Mouse (Mus musculus) telencephalon, adult 2 months (tissue): ENCODE measurements at regions not wholly inside any gene's neighbourhood (a gene's known extent, or its start where the extent isn't known, plus 50 kb on each side); places are given as distances from the start of the nearest gene placed in this dataset.

Experiments used
- DNase-seq: peaks from one replicate; pipeline ENCODE4 v3.0.0-alpha.2; 2011; ENCODE audit warnings: low read depth, low spot score

DNA sequence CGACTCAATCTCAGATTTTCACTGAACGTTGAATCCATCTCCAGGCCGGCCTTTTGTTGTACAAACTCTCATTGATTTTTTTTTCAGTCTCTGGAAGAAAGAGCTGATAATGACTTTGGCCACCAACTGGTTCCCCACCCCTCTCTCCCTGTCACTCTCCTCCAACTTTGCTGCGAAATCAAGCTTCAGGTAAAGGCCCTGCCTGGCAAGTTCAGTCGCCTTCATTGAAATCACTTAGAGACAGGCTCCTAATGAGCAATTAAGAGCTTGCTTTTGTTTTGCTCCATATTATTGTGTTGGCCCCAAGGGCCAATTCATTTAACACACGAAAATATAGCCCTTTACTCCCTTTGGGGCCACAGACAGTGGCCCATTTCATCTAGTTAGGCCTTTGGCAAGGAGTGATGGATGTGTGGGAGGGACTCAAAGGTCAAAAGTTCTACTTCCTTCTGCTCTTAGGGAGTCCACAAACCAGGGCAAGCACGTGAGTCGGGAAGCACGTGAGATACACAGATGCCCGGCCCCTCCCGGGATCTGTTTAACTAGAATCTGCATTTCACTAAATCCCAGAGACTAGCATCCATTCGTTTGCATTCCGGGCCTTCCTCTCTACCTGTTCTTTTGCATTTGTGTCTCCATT, 120.0 kb downstream of the Dact1 start:
- DNase-seq: no peak

- no peak for DNase-seq
Measured at GRCm38 (mm10) chr12:71430331-71430730, 120.6 kb downstream of the Dact1 start.

- no peak for DNase-seq
Measured at GRCm38 (mm10) chr12:71431116-71431515, 121.4 kb downstream of the Dact1 start.

- no peak for DNase-seq
Measured at GRCm38 (mm10) chr12:71433549-71434200, 124.0 kb downstream of the Dact1 start.

DNA sequence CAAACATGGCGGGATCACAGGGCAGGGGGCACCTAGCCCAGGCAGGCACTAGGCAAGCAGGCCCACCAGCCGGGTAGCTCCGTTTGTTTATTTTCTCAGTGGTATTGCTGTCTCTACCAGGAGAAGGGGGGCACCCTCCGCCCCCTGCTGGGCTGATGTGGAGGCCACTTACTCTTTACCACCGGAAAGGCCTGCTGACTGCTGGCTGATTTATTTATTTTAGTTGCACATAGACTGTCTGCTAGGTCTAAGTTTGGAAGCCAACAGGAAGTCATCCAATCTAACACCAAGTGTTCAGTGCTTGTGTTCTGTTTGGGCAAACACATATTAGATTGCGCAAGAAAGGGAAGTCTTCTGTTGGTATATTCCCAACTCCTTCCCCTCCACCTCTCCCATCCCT, 128.6 kb downstream of the Dact1 start:
- no peak for DNase-seq

- DNase-seq: peak; percentile 70
Measured at GRCm38 (mm10) chr12:71440863-71441262, 131.2 kb downstream of the Dact1 start.

- no peak for DNase-seq
Measured at GRCm38 (mm10) chr12:71441272-71441671, 131.6 kb downstream of the Dact1 start.

GRCm38 (mm10) chr12:71446177-71446891, 136.7 kb downstream of the Dact1 start:
- DNase-seq: no peak

DNA sequence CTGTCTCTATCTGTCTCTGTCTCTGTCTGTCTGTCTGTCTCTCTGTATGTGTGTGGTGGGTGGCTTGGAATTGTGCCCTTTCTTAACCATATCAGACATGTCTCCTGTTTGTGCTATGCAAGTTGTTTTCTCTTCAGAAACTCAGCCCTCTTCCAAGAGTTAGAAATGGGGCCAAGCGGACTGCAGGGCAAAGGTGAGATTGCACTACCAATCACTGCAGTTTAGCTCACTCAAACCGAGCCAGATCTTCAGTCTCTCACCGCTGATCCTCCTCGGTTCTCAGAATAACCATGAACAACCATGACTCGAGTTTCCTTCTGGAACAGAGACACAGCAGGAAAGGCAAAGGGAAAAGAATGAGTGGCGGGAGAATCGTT, 137.2 kb downstream of the Dact1 start:
- no peak for DNase-seq

GRCm38 (mm10) chr12:71449032-71449431, 139.3 kb downstream of the Dact1 start:
- DNase-seq: no peak

- DNase-seq: no peak
Measured at GRCm38 (mm10) chr12:71450128-71450527, 140.4 kb downstream of the Dact1 start.

- no peak for DNase-seq
Measured at GRCm38 (mm10) chr12:71450680-71451463, 141.2 kb downstream of the Dact1 start.

- no peak for DNase-seq
Measured at GRCm38 (mm10) chr12:71456900-71457299, 147.2 kb downstream of the Dact1 start.

- DNase-seq: no peak
Measured at GRCm38 (mm10) chr12:71458559-71459176, 149.0 kb downstream of the Dact1 start.

GRCm38 (mm10) chr12:71460643-71461042, 151.0 kb downstream of the Dact1 start:
- no peak for DNase-seq

DNA sequence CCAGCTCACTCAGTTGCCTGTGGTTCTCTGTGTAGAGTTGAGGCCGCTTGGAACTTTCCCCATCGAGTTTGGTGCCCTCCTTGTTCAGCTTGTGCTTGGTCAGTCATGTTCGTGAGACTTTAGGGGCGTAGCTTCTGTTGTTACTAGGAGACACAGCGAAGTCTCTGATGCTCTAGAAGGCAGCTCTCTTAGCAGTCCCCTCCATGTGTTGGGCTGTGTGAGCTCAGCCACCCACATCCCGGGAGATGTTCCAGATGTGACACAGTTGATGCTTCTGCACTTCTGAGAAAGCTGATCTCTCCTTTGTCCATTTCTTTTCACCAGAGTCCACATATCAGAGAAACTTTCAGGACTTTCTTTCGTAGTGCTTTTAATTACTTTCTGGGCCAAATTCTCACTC, 158.1 kb downstream of the Dact1 start:
- DNase-seq: no peak

GRCm38 (mm10) chr12:71468324-71468723, 158.6 kb downstream of the Dact1 start:
- no peak for DNase-seq

- DNase-seq: no peak
Measured at GRCm38 (mm10) chr12:71470983-71471715, 161.5 kb downstream of the Dact1 start.

GRCm38 (mm10) chr12:71471720-71472119, 162.0 kb downstream of the Dact1 start:
- no peak for DNase-seq

GRCm38 (mm10) chr12:71476238-71476637, 166.6 kb downstream of the Dact1 start:
- DNase-seq: no peak

DNA sequence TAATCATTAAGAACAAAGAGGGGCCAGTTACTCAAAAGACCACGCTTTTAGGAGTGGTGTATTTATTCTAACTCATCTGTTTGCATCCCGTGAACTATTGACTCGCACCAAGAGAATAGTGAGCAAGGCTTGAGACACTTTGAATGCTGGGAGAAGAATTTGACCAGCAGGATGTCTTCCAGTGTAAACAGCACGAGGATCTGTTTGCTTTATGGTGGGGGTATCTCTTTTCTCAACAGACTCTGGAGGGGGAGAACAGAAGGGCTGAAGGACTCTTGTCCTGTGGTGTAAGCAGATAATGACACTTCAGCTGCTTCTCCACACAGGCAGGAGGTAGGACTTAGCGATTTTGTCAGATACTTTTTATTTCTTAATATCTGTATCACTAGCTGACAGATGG, 168.0 kb downstream of the Dact1 start:
- no peak for DNase-seq
